Mouse (Mus musculus) thymus, postnatal 10 days (tissue): Measurements from ENCODE around the gene Gpr157.

Experiments
- DNase-seq, 2 experiments: peaks; one replicate each; pipeline ENCODE4 v3.0.0; 2021; ENCODE audit warnings: low spot score in 2 of 2

Gene Gpr157

DNA sequence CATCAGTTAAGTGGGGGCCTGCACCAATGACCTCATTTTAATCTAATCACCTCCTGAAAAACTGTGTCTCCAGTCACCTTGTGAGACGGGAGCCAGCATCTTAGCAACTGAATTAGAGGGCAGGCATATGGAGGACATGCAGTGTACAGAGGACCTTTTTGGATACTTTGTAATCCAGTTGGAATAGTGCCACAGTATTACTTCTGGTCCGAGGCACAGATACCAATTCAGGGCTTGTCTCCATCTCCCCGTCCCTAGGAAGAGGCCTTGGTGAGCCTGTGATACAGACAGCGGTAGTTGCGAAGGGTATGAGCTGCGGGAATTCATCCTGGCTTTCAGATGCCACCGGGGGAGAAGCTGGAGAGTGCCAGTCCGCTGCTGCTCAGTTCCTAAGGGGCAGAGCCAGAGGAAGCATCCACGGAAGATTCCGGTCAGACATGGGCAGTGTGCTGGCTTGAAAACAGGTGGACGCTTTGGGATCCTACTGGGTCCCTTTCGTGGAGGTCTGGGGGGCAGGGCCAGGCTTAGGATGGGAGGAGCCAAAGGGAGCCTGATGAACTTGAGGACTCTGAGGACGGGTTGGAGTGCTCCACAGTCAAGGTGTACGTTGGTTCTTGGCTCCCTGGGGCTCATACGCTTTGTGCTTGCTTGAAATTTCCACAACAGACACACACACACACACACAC is 14.6 kb upstream of the Gpr157 start:
- no peak for DNase-seq

DNA sequence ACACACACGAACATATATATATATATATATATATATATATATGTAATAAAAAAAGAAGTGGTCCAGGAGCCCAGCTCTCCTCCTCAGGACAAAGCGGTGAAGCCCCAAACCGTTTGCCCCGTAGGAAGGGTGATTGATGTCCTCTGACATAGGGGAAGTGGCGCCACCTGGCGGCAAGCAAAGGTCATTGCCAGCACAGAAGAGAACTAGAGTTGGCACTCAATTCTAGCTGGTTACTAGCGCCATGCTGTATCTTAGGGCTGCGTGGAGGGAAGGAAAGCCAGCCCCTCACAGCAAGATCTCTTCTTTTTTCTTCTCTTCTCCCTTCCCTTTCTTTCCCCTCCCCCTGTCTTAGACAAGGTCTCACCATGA is 14.1 kb upstream of the Gpr157 start:
- DNase-seq = peak in 1 of 2 experiments; percentile 73

DNA sequence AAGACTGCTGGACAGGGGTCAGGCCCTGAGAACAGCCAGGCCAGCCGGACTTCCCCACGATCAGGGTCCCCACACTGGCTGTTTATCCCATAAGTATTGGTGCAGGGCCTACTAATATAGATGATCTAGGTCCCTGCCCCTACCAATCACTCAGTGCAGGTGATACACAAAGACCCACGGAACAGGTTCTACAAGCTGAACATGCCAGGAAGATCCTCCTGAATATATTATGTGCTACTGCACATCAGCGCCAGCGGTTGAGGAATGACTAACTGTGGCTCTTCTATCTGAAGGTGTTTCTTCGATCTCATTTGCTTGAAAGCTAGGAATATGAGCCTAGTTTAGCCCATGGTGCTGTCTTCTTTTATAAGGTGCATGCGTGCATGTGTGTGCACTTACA is 11.8 kb upstream of the Gpr157 start:
- no peak for DNase-seq

DNA sequence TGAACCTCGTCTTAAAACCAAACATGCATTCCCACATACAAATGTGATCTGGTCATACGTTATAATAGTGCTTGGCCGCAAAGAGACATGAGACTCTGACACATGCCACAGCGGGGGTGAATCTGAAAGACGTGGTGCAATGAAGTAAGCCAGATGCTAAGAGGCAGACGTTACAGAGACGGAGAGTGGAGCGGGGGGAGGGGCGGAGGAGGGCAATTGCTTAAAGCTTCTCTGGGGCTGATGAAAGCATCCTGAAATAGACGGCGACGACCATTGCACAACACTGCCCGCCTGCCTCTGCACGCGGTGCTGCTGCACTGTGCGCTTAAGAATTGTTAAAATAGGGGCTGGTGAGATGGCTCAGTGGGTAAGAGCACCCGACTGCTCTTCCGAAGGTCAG is 11.0 kb upstream of the Gpr157 start:
- no peak for DNase-seq

DNA sequence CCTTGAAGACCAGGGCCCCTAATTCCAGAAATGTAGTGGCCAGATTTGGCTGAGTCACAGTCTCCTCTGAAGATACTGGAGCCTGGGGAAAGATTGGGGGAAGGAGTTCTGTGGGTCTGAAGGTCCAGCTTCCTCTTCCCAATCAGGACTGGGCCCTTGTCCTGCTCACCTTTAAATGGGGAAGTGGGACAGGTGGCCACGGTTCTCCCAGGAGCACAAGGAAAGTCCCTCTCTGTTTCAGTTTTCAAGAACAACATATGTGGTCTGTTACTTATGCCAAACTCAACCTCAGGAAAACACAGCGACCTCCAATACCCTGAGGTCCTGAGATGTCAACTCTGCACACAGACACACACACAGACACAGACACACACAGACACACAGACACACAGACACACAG is 8.5 kb upstream of the Gpr157 start:
- no peak for DNase-seq

DNA sequence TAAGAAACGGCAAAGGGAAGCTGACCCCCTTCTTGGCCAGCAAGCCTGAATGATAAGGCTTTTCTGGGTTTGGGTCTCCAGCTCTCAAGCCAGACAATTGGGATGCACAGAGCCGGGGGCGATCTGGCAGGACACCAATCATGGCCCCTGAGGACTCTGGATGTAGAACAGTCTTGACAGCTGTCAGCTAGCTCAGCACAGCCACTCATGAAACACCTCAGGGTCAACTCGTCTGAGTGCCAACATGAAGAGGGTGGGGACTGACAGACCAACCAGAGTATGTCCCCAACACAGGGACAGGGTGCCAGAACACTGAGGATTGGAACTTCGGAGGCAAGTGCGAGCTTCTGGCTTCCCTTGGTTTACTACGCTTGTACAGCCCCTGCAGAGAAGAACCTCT is 7.9 kb upstream of the Gpr157 start:
- DNase-seq = no peak

DNA sequence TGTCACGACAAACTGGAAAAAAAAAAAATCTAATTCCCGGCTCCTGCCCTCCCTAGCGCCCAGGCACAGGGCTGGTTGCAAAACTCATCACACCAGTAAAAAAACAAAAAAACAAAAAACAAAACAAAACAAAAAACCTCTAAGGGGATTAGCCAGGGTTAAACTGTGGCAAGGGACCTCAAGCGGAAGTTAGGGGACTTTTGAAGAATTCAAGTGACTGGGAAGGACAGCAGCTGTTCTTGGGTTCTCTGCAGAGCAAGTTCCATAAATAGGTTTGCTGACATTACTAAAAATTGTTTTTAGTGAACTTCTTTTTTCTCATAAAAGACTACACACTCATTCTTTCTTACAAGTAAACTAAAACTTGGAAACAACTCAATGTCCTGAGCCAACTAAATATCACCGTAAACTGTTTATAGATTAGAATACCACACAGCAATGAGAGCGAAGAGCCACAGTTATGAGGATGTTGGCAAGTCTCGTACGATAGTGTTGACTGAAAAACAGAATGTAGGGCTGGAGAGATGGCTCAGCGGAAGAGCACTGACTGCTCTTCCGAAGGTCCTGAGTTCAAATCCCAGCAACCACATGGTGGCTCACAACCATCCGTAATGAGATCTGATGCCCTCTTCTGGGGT is 6.7 kb upstream of the Gpr157 start:
- DNase-seq = no peak

DNA sequence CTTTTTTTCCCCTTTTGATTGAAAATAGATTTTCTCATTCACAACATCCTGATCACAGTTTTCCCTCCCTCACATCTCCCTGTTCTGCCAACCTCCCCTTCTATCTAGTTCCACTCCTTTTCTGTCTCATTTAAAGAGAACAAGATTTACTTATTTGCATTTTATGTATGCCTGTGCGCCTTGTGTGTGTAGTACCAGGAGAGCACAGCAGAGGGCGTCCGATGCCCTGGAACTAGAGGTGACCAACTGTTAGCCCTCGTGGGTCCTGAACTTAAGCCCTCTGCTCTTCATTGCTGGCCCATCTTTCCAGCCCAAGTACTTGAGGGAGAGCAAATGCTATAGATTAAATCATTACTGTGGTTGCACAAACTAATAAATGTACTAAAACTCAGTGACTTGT is 1.8 kb upstream of the Gpr157 start:
- no peak for DNase-seq

DNA sequence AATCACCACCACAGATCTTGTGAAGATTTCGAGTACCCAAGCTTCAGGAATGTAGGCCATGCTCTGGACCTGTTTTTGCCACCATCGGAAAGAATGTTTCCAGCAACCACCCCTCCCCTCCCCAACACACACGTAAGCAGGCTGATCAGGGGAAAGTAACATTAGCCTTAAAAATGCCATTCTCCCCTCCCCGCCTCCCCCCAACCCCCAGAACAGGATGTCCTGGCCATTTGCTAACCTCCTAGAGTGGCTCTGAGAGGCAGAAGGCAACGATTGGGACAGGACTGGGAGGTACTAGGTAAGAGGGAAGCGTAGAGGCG is 364 bp upstream of the Gpr157 start:
- no peak for DNase-seq

DNA sequence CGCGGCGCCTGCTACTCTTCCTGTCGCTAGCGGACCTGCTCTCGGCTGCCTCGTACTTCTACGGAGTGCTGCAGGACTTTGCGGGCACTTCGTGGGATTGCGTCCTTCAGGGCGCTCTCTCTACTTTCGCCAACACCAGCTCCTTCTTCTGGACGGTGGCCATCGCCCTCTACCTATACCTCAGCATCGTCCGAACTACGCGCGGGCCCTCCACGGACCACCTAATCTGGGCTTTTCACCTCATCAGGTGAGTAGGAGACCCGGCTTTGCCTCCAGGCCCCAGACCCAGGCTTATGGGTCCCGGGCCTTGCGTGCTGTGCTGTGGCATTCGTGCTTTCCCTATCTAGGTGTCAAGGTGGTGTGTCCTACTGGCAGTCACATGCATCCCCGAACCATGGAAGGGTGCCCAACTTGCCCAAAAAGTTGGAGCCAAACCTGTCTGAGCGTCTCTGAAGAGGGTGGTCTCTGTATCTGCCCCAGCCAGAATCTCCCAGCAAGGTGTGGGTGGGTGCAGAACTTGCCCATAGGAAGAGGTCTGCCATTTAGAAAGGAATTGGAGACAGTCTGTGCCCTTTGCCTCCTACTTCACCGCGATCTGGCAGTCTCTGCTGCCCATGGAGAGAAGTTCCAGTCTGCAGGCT is 845 bp downstream of the Gpr157 start:
- no peak for DNase-seq

DNA sequence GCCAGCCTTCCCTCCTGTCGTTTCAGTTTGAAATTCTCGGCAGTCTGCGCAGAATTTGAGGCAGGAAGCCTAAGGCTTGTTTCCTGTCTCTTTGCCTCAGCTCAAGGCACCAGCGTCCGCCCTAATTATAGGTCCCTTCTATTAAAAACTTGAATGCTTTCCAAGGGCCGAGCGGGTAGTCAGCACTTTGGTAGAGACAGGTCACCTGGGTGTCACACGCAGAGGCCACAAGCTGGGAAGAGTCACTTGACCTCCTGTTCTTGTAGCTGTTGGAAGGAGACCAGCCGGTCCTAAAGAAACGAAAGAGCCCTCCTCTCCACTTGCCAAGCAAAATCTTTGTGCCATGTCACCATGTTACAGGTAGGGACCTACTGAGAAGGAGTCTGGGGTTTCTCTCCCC is 2.0 kb downstream of the Gpr157 start:
- DNase-seq = no peak

DNA sequence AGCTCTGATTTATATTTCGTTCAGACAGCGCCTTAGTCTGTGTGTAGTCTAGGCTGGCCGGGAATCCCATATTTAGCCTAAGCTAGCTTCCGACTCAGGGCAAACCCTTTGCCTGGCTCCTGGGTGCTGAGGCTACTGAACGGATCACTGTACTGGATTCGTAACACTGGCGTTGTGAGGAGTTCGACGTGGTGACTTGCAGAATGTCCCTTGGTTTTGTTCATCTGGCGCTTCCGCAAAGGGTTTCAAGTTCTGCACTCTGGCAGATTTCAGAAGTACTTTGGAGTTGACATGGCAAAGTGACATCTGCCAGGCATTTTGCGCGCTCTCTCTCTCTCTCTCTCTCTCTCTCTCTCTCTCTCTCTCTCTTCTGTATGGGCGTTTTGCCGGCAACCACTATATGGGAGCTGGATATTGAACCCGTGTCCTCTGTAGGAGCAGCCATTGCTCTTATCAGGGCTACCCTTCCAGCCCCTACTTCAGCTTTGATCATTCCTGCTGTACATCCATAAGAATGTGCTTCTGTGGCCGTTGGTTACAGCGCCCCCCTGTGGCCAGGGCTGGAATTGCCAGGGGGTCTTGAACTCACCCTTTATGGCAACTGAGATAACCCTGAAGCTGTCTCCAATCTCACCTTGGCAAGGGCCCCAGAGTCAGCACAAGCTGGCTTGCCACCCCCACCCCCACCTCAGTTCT is 4.9 kb downstream of the Gpr157 start:
- DNase-seq = peak in 1 of 2 experiments; percentile 49

DNA sequence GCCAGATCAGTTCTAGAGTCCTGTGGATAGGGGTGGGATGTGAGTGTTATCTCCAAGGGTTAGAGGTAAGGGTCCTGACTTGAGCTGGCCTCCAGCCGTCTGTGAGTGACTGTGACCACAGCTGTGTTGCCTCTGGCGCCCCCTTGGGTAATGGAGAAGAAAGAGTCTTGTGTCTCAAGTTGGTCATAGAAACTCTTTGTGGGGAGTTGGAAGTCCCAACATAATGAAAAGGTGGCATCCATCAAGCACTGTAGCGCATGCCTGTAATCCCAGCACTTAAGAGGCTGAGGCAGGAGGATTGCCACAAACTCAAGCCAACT is 5.4 kb downstream of the Gpr157 start:
- DNase-seq = no peak

DNA sequence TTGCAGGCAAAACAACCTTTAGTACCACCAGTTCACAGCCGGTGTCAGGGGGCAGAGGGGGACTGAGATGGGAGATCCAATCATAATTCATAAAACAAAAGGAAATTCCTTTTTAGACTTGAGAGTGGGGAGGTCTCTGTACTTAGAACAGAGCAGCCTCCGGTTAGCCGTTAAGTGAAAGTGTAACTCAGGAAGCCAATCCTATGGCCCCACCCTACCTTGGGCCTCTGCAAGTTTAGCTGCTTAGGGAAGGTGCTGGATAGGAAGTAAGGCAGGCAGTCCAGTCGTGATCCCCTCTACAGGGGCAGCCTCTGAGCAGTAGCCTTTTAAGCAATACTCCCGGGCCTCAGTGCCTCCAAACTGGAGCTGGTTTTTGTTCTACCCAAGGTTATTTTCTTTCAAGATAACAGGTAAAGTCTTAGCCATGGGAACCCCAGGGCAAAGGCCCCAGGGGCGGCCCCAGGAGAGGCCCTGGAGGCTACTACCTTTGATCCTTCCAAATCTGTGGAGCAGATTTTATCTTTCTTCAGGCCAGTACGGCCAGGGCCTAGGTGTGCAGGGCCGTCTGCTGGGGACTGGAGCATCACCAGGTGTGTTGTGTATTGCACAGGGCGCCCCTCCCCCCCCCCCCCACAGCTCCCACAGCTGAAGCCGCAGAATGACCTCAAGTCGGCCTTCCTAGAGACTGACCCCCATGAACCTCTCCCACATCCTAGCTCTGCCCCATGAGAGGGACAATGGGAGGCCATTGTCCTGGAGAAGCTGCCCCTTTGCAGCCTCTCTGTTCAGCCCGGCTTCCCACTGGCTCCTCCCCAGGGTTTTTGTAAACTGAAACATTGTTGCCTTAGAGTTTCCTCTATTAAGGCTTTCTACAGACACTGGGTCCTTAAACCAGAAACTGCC is 6.6 kb downstream of the Gpr157 start:
- no peak for DNase-seq

DNA sequence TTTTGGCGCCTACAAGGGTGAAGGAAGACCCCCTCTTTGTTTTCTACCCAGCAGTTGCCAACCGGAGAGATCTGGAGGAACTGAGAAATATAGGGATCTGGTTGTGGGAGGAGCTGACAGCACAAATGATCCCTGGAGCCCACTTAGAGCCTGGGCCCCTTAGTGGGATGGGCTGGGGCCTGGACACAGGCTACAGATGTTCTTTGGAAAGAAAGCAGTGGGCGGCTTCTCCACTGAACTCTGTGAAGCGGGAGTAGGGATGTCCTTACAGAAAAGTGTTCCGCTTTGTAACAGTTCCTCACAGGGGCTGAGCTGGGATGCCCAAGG is 7.3 kb downstream of the Gpr157 start:
- DNase-seq = no peak

DNA sequence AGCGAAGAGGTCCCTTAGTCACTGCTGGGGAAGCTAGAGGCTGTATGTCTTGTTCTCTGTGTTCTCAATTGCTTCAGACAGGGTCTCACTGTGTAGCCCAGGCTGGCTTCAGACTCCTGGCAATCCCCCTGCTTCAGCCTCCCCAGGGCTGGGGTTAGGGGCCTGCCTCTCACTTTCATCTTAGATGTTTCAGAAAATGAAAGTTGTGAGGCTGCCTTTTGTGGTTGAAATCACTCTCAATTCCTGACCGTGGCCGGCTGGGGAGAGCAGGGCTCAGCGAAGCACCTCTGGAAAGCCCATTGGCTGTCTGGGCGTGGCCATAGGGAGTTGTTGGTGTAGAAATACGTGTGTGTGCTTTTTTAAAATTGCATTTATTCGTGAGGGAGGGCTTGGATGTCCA is 9.1 kb downstream of the Gpr157 start:
- no peak for DNase-seq

DNA sequence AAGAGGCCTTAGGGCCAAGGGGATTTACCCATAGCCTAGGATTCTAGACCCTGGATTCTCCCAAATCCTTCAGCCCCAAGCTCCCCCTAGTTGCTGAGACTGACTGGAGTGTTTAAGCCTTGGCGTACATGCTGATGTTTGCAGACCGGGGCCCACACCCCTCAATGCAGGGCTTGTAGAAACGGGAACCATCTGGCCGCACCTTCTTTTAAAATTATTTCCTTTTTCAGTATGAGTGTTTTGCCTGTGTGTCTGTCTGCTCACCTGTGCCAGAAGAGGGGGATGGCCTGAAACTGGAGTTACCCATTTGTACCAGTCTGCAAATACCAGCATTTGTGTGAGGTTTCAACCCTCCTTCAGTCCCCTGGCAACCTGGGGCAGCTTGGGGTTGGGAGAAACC is 10.7 kb downstream of the Gpr157 start:
- no peak for DNase-seq

DNA sequence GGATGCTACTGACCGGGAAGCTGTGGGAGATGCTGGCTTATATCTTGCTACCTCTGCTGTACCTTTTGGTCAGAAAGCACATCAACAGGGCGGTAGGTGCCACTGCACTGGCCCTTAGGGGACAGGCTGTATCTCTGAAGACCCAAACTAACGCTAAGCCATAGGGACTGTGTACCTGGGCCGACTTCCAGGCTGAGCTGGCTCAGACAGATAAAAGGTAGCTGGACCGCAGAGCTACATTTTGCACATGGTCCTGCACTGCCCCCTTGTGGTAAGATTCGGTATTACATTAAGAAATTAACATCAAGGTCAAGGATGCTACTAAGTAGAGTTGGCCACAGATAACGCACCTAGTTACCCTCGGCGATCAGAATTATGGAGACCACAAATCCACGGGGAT is 11.7 kb downstream of the Gpr157 start:
- DNase-seq = peak in 1 of 2 experiments; percentile 84

DNA sequence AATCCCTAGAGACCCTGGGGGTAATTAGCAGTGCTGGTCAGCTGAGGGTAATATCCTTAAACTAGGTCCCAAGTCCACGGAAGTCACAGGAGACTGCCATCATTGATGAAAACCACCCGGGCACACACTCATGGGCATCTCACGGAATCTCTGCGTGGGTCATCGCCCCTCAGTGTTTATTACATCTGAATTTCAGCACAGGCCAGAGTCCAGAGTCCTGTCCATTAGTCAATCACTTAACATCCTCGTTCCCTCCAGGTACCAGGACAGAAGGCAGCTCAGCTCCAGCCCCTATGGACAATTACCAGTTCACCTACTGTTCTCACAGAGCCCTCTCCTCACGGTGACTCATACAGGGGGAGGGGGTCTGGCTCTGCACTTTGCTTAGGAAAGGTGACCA is 15.7 kb downstream of the Gpr157 start:
- DNase-seq = no peak

DNA sequence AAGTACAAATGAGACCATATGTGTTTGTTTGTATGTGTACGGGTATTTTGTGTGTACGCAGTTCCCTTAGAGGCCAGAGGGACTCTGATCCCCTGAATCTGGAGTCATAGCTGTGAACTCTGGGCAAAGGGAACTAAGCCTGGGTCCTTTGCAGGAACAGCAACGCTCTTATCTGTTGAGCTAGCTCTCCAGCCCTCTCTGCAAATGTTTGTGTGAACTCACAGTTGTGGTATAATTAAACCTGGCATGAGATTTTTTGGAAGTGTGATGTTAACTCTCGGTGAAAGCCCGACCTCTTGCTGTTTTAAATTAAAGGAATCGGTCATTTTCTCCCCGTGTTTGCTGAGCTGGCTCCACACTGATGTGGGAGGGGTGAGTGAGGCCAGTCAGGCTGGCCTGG is 18.5 kb downstream of the Gpr157 start:
- no peak for DNase-seq

DNA sequence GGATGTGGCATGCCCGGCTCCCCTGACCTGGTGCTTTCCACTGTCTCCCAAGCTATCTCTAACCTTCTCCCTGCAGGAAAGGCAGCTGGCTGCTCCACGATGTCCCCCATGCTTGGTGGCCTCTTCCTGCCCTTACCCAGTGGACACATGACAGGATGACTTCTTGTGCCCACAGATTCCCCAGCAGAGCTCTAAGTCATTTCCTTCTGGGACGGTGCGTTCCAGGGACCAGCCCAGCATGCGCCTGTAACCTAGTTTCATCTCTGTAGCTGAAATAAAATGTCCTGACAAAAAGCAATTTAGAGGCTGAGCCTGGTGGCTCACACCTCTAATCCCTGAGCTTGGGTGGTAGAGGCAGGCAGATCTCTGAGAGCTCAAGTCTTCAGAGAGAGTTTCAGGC is 19.5 kb downstream of the Gpr157 start:
- no peak for DNase-seq

DNA sequence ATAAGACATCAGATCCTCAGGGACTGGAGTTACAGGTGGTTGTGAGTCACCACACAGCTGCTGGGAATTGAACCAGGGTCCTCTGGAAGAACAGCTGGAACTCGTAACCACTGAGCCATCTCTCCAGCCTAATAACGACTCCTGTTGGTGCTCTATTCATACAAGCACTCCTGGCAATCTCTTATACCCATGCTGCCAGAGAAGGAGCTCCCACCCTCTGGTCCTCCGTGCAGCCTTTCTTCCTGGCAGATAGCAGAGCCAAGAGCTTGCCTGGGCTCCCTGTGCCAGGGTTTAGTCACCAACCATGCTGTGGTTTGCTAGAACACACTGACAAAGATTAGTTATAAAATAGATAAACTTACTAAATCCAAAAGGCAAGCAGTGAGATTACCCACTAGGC is 22.5 kb downstream of the Gpr157 start:
- DNase-seq = no peak
